Mouse (Mus musculus) kidney, embryonic 14.5 days (tissue): ENCODE results near the gene Tom1l1. TPM values are rescaled to one million over a fixed set of nuclear protein-coding genes. Genes with fewer than 3 reads are reported as not detected.

Experiments
- ATAC-seq: fragments of 200-750 bp; cut with Nextera tagmentation; 2 replicates; pipeline ENCODE4 v1.8.0; 2017; ENCODE audit warnings: moderate number of reproducible peaks, mild to moderate bottlenecking, moderate TSS enrichment, moderate library complexity; ENCODE audit not compliant: low FRiP score, low TSS enrichment
- H3K27ac ChIP-seq: fragments of 300-500 bp; sonication (generic); 2 replicates; pipeline ENCODE4 v1.5.1; 2014; ENCODE audit warnings: low read depth, mild to moderate bottlenecking, low read length, moderate library complexity, mixed read lengths
- H3K27me3 ChIP-seq: fragments of 300-500 bp; sonication (generic); 2 replicates; pipeline ENCODE4 v1.6.1; 2014; ENCODE audit warnings: mild to moderate bottlenecking, low read length; ENCODE audit not compliant: control insufficient read depth, insufficient read depth
- H3K36me3 ChIP-seq: fragments of 300-500 bp; sonication (generic); 2 replicates; pipeline ENCODE4 v1.6.1; 2014; ENCODE audit warnings: low read length, mixed read lengths; ENCODE audit not compliant: control insufficient read depth, insufficient read depth
- H3K4me1 ChIP-seq: fragments of 300-500 bp; sonication (generic); 2 replicates; pipeline ENCODE4 v1.6.1; 2014; ENCODE audit warnings: low read length, mixed read lengths; ENCODE audit not compliant: control insufficient read depth, insufficient read depth
- H3K4me2 ChIP-seq: fragments of 300-500 bp; sonication (generic); replicated peaks from 2 replicates; pipeline ENCODE4 v1.6.1; 2014; ENCODE audit warnings: low read depth, mild to moderate bottlenecking, low read length
- H3K4me3 ChIP-seq: fragments of 300-500 bp; sonication (generic); 2 replicates; pipeline ENCODE4 v1.5.1; 2014; ENCODE audit warnings: mild to moderate bottlenecking, low read length
- H3K9ac ChIP-seq: fragments of 300-500 bp; sonication (generic); 2 replicates; pipeline ENCODE4 v1.6.1; 2014; ENCODE audit warnings: low read depth, mild to moderate bottlenecking, low read length, moderate library complexity
- H3K9me3 ChIP-seq: fragments of 300-500 bp; sonication (generic); 2 replicates; pipeline ENCODE4 v1.6.1; 2016; ENCODE audit warnings: low read length; ENCODE audit not compliant: control insufficient read depth
- WGBS: fragments of 180-500 bp; shearing (Covaris S2); extraction: QIAGEN DNeasy Blood & Tissue Kit; methylation state at CpG from one replicate; pipeline ENCODE4 v1.1.7; 2014; 5-methylcytosine and 5-hydroxymethylcytosine counted together
- polyA plus RNA-seq: library from polyadenylated mRNA; unstranded; fragments of >200 nt; fragmentation: Nextera tagmentation; extraction: Ambion mirVana; gene quantifications from 2 replicates; pipeline ENCODE4 v1.2.1, GENCODE M21; 2014

Tom1l1 gene
- polyA plus RNA-seq, 1 experiment from 2014 or later, result 36.6 TPM

DNA sequence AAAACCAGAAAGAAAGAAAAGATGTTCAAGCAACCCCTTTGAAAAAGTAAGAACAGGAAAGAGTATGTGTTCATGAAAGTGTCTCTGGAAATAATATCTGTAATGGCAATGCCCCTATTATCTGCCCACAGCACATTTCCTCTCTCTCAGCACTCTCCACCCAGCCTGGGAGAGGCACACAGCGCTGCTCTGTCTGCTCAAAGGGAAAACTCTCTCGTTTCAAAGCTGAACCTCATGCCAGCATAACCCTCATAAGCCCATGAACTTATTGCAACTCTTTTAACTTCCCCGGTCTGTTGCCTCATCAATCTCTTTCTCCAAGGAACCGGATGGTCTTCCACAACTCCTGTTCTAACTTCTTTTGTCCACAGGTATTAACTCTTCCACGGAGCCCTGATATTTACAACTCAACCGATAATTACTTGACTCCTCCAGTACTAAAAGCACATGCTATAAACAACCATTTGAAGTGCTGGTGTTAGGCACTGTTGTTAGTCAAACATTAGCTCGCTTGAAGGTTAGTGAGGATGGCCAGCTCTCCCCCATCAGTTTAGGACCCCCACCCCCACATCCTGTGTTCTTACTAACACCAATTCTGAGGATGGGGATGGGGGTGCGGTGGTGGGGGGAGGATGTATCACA is 23.7 kb downstream of the Tom1l1 start:
- 3% methylated on average over 8 of the region's 8 CpGs for WGBS
- Histone ChIP-seq H3K4me1 (peaks cover 22% of the 10 kb centered on the region), H3K27me3 (no peaks in the 10 kb centered on the region), H3K9me3 (no peaks in the 10 kb centered on the region), H3K36me3 (peaks cover 6% of the 10 kb centered on the region; the same call in 1 of the 2 replicates), H3K4me2 (peak overlapping the region; percentile 10; the same call in 1 of the 2 replicates), H3K27ac (peak overlapping the region; percentile 38; the same call in 1 of the 2 replicates), H3K4me3 (no peak overlapping the region), H3K9ac (no peak overlapping the region; the same call in 1 of the 2 replicates)
- no peak for ATAC-seq

- ATAC-seq, result no peak
- 49% methylated on average over 5 of the region's 5 CpGs for WGBS
These were observed 24.4 kb downstream of the Tom1l1 start for GRCm38 (mm10) chr11:90663618-90664297.

DNA sequence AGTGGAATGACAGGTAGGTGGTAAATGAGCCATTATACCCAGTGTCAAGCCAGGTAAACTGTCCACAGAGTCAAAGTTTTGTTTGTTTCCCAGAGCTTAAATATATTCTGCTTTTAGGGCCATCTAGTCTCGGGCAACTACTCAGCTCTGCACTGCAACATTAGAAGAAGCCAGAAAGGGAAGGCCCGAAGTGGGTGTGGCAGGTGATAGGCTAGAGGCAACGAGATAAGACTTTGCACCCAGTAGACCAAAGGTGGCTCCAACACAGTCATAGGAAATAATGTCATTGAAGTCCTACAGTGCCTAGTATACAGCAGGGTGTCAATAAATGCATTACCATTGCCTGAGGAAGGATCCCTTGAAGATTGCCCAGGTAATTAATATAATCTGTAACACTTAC is 25.1 kb downstream of the Tom1l1 start:
- no peaks in the 10 kb centered on the region for H3K9me3 ChIP-seq
- H3K4me1 ChIP-seq, result peaks cover 22% of the 10 kb centered on the region
- no peak overlapping the region for H3K27ac ChIP-seq
- WGBS, result 58% methylated on average over 3 of the region's 3 CpGs
- no peak overlapping the region for H3K4me2 ChIP-seq
- H3K27me3 ChIP-seq, result no peaks in the 10 kb centered on the region
- no peak overlapping the region for H3K4me3 ChIP-seq
- H3K36me3 ChIP-seq, result peaks cover 6% of the 10 kb centered on the region; the same call in 1 of the 2 replicates
- H3K9ac ChIP-seq, result no peak overlapping the region
- ATAC-seq, result no peak

More at GRCm38 (mm10) chr11:90663618-90664297, 24.4 kb downstream of the Tom1l1 start:
- peaks cover 22% of the 10 kb centered on the region for H3K4me1 ChIP-seq
- peak overlapping the region; percentile 38; the same call in 1 of the 2 replicates for H3K27ac ChIP-seq
- H3K4me2 ChIP-seq, result no peak overlapping the region
- no peaks in the 10 kb centered on the region for H3K9me3 ChIP-seq
- peaks cover 6% of the 10 kb centered on the region; the same call in 1 of the 2 replicates for H3K36me3 ChIP-seq
- H3K9ac ChIP-seq, result no peak overlapping the region; the same call in 1 of the 2 replicates
- H3K4me3 ChIP-seq, result no peak overlapping the region
- no peaks in the 10 kb centered on the region for H3K27me3 ChIP-seq

DNA sequence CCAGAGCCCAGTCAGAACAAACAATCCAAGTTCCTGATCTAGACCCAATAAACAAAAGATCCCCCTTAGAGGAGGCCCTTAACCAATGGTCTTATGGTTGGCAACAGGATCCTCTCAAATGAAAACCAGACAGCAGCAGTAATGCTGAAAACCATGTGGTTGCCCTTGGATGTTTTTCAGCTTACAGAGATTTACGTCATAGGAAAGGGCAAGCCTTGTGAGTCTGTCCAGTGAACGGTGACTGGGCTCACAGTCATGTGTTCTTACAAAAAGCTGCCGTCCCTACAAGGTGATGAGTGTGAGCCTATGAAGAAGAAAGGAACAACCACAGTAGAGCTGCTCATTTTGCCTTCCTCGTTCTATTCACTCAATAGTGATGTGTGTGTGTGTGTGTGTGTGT is 27.5 kb downstream of the Tom1l1 start:
- 70% methylated on average over 4 of the region's 4 CpGs for WGBS
- H3K9ac ChIP-seq, result no peak overlapping the region
- no peak overlapping the region for H3K4me2 ChIP-seq
- no peak overlapping the region for H3K27ac ChIP-seq
- peaks cover 19% of the 10 kb centered on the region for H3K36me3 ChIP-seq
- no peaks in the 10 kb centered on the region for H3K9me3 ChIP-seq
- no peak overlapping the region for H3K4me3 ChIP-seq
- peaks cover 17% of the 10 kb centered on the region for H3K4me1 ChIP-seq
- no peak for ATAC-seq
- no peaks in the 10 kb centered on the region for H3K27me3 ChIP-seq

DNA sequence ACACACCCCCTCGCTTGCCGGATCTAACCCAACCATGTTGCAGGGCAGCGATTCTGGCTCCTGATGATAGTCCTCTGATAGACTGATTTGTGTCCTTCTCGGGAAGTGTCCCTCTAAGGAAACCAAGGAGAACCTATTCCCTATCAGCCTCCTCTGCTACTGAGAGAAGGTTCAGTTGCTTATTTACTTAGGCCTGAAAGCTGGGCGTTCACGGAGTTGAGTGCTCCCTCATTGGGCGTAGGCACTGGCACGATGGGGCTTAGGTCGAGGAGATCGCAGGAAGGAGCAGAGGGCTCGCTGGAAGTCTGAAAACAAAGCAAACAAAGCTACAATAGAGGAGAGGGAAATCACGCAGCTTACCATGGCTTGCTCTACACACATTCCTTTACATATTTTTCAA is 30.6 kb downstream of the Tom1l1 start:
- Histone ChIP-seq H3K9me3 (no peaks in the 10 kb centered on the region), H3K4me2 (no peak overlapping the region), H3K9ac (no peak overlapping the region), H3K36me3 (peaks cover 23% of the 10 kb centered on the region), H3K27ac (no peak overlapping the region), H3K4me3 (no peak overlapping the region), H3K4me1 (no peaks in the 10 kb centered on the region), H3K27me3 (no peaks in the 10 kb centered on the region)
- no peak for ATAC-seq
- WGBS, result 90% methylated on average over 12 of the region's 12 CpGs

DNA sequence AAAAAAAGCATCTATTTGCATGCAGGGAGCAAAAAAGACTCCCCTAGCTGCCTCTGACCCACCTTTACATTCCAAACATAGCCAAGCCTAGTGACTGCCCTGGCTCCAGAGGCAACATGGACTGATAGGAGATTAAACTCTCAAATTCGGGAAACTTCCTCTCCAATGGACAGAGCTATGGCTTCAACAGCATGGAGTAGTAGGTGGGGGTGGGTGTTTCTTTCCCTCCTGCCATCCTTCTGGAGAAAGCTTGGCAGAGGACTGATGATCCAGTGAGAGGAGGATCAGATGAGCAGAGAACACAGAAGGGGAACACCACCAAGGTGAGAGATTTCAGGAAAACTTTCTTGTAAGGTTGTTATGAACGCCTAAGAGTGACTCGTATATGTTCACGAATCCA is 35.6 kb downstream of the Tom1l1 start:
- no peak overlapping the region for H3K9ac ChIP-seq
- no peaks in the 10 kb centered on the region for H3K4me1 ChIP-seq
- H3K27me3 ChIP-seq, result no peaks in the 10 kb centered on the region
- H3K4me2 ChIP-seq, result no peak overlapping the region
- H3K36me3 ChIP-seq, result peaks cover 48% of the 10 kb centered on the region
- no peak overlapping the region for H3K27ac ChIP-seq
- ATAC-seq, result no peak
- no peaks in the 10 kb centered on the region for H3K9me3 ChIP-seq
- H3K4me3 ChIP-seq, result no peak overlapping the region
- WGBS, result 91% methylated on average over 4 of the region's 4 CpGs

DNA sequence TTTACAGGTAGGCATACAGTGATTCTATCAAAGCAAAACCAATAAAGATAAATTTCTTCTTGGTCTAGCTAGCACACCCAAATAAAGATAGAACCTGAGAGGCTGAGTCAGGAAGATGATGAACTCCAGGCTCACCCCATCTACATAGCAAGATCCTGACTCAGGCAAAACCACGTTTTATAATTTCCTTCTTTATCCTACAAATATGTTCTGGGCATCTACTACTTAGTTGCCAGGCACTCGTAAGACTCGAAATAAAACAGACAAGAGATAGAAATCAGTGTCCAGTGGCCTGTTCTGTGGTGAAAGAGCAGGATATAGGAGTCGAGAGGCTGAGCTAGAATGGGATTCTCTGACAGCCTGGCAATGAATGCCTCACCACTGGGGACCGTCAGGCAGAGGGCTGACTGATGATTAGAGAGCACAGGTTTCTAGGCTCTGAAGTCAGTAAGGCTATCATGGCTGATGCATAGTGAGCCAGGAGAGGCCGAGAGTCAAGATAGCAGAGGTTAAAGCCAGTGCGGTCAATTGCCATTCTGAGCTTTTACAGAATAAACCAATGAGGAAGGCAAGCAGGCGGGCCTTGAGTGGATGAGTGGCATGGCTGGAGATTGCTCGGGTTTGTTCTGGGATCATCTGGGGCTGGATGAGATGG is 37.8 kb downstream of the Tom1l1 start:
- Histone ChIP-seq H3K4me3 (no peak overlapping the region), H3K9me3 (no peaks in the 10 kb centered on the region), H3K36me3 (peaks cover 56% of the 10 kb centered on the region), H3K4me1 (no peaks in the 10 kb centered on the region), H3K27ac (no peak overlapping the region), H3K4me2 (no peak overlapping the region), H3K27me3 (no peaks in the 10 kb centered on the region), H3K9ac (no peak overlapping the region)
- WGBS, result 85% methylated on average over 9 of the region's 9 CpGs
- no peak for ATAC-seq

DNA sequence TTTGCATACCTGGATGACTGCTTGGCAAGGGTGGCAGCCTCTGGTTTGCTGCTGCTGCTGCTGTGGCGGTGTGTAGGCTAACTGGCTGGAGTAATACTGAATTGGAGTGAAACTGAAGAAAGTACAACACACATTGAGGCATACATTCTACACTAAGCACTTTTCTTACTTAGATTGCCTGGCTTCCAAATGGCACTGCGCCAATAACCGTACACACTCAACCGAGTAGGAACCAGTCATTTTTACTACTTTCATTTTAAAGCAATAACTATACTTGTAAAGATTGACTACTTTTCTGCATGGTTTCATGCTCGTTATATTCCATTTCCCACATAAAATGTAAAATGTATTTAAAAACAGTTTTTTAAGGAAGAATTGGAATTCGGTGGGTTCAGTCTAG is 38.4 kb downstream of the Tom1l1 start:
- no peak overlapping the region for H3K27ac ChIP-seq
- no peak overlapping the region for H3K4me3 ChIP-seq
- peaks cover 60% of the 10 kb centered on the region for H3K36me3 ChIP-seq
- no peak for ATAC-seq
- no peak overlapping the region for H3K4me2 ChIP-seq
- no peaks in the 10 kb centered on the region for H3K4me1 ChIP-seq
- no peak overlapping the region for H3K9ac ChIP-seq
- H3K9me3 ChIP-seq, result no peaks in the 10 kb centered on the region
- H3K27me3 ChIP-seq, result no peaks in the 10 kb centered on the region
- 88% methylated on average over 6 of the region's 6 CpGs for WGBS
